Mouse (Mus musculus) ZHBTc4 (cell line): ENCODE measurements around the gene Pygo1.

Experiments used
- DNase-seq: peaks from one replicate; pipeline ENCODE4 v3.0.0-alpha.2; 2011; ENCODE audit warnings: low read depth, low spot score

The Pygo1 gene

DNA sequence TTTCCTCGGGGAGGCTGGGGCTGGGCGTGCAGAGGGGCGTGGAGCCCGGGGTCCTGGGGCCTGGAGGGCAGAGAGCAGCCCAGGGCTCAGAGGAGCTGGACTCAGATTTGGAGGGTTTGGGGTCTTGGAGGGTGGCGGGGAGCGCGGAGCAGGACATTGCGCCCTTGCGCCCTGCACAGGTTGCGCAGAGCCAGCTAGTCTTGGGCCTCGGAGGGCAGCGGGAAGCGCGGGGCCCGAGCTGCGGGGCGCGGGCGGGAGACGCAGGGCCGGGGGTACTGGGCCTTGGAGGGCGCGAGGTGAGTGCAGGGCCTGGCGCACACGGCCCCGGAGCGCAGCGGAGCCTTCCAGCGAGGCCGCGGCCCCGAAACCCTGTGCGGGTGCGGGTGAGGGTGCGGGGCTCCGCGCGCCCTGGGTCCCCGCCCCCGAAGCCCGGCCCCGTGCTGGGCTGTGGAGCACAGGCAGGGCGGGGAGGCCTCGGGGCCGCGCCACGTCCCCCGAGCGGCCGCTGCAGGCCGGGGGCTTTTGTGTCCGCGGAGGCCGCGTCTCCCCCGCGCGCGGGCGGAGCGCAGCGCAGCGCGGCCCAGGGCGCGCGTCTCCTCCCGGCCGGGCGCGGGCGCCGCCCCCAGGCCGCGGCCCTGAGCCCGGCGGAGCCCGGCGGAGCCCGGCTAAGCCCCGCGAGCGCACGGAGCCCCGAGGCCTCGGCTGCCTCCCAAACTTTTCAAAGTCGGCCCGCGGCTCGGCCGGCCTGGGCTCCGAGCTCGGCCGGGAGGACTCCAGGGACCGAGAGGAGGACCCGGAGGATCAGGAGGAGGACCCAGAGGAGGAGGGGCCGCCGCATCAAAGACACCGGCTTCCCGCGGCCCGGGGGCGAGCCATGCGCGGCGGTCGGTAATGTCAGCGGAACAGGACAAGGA lies at the start of gene Pygo1:
Gene Pygo1 (plus strand): TSS at position 625 of the 914 bp plus-strand sequence.
- peak; percentile 63 for DNase-seq

DNA sequence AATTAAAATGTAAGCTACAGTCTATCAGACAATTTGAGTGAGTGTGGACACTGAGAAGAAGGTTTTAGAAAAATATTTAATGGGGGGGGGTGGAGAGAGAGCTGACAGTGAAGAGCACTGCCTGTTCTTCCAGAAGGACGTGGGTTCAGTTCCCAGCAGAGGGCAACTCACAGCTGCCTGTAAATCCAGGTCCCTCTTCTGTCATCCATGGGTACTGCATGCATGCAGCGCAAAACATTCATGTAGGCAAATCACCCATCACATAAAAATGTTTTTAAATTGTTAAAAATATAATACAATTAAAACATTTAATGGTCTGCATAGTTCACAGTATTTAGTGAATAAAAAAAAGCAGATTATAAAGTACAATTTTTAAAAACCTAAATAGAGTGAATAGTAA lies 49.6 kb upstream of the Pygo1 start:
- DNase-seq, result peak; percentile 61

DNA sequence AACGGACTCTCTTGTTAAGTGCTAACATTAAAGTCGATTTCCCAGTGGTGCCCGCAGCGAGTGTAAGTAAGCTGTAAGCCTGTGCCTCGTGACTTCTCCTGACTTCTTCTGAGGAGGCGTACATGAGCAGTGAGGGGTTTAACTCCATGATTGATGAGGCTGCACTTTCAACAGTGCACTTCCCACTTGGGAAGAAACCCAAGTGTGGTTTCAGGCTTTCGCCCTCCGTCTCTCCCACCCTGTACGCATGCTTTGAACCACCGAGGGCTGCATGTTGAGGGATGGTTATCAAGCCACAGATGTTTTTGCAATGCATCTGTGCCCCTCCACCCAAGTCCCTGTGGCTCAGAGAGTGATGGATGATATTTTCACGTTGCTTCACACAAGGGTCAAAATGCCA lies 47.5 kb upstream of the Pygo1 start:
- DNase-seq, result no peak

DNA sequence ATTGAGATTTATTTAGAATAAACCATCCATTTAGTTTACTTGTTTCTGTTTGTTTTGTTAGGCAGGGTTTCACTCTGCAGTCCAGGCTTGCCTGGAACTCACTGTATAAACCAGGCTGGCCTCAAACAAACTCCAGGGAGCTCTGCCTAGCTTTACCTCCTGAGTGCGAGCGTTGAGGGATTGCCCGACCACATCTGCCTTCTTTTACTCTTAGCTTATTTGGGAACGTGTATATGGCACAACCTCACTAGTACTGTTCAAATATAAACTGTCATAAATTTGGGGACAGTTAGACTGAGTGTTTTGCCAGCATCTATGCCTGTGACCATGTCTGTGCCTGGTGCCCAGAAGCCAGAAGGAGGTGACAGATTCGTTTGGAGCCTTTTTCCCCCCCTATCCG lies 46.8 kb upstream of the Pygo1 start:
- DNase-seq, result no peak

DNA sequence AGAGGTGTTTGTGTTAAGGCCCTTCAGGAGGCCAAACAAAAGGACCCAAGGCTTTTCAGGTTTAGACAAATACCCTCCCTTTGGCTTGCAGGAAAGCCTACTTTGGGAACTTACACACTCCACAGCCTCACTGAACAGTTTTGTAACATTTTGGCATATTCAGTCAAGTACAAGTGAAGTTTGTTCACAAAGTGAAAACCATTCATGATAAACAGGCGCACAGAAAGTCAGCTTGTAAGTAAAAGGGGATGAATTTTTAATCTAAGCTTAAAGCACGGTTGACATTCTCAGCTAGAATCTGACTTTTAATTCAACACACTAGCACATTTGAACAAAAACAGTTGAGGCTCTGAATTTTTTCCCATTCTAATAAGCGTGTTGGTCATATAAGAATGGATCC lies 45.8 kb upstream of the Pygo1 start:
- no peak for DNase-seq

DNA sequence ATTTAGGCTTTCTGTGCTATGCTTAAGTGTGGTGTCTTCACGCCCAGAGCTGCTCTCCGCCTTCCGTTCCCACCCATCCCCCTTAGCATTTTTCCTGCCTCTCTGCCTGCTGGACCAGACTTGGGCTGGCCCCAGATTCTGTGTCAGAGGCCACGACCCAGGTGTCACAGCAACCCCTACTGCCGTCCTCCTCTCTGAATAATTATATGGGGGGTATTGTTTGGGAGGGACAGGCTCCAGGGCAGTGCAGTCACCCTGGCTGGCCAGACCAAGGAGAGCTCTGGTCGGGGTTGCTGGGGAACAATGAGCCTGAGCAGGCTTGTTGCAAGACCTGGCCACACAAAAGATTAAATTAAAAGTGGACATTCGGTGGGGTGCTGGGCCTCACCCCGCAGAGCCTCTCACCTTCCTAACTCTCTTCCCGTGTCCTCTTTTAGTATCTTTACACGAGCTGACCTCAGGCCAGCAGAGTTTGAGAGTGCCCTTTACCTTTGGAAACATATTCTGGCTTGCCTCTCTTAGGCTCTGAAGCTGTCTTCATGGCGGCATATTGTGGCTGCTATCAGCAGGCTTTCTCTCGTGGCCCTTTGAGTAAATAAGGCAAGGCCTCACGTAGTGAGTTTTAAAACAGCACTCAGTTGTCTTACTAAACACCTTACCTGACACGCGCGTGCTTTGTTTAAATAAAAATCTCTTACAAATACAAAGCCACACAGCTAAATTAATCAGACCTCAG lies 45.1 kb upstream of the Pygo1 start:
- no peak for DNase-seq

DNA sequence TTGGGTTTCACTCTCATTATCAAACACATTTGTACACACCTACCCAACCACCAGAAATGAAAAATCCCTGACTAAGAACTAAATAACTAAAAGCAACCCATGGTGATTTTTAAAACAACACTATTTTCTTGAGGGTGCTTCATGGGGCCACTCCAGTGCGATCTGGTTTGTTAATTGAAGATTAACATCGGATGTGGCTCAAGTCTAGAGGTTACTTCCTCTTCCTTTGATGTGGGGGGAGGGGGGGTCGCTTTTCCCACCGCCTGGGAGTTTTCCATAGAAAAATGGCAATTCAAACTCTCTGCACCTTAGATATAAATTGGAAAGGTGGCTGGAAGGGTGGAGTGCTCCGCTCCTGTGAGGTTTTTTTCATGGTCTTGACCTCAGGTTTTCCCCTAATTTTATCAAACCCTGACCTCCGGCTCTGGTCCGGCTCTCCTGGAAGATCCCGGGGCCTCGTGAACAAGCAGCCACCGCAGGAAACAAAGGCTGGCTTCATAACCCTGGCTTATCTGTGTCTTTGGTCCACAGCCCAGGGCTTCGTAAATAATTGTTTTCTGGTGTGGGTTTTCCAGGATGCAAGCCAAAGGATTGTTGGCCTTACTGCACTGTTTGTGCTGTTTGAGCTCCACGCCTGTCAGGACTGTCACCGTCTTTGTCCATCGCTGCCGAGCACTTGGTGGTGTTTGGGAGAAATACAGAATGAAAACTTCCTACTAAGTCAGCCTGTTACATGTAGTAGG lies 44.2 kb upstream of the Pygo1 start:
- peak; percentile 35 for DNase-seq

DNA sequence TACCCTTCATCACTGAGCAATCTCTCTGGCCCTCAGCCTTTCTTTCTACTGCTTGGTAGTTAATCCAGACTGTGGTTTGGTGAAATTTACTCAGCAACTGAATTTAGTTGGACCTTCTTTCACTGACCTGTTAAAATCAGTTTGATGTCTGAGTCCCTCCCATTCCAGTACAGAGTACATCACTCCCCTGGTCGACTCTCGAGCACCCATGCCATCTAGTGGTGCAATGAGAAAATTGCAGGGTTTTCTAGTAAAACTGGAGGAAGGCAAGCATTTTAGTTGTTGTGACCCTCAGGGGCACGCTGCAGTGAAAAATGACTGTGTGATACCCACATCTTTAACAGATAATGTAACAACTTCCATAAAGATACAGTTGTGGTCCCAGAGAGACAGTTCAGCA lies 41.5 kb upstream of the Pygo1 start:
- DNase-seq, result peak; percentile 77

DNA sequence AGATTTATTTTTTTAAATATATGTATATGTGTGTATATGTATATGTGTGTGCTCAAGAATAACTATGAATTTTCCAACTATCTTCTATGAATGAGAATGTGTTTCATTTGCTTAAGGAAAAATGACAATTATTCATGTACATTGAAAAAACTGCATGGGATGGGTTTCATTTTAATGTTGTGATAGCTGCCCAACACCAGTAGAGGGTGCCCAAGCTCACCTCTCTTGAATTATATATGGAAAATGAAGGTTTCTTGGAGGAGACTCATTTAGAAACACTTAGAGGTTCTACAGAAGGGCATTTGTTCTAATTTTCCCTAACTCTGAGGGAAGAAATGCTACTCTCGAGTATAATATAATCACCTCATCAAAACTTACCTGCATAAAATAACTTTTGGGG lies 35.7 kb upstream of the Pygo1 start:
- DNase-seq, result peak; percentile 51

DNA sequence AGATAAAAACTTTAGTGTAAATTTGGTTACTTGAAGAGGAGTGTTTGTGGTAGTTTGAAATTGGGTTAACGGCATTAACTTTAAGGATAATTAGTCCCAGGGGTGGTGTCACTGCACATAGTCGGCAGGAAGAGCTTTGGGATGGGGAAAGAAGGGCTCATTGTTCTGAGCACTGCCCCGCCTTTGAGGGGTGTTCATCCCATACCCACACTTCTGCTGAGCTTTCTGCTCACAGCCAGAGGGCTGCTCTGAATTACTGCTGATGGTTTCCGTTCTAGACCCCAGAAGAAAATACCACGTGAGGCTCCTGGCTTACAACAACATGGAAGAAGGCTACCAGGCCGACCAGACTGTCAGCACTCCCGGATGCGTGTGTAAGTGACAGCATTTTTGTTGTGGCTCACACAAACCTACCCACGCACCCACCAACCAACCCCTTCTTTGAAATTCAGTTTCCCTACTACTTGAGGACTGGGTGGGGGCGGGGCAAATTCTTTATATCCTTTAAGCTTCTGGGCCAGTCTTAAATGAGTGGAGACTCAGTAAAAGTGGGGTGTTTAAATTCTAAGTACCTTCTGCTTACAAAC lies 34.9 kb upstream of the Pygo1 start:
- no peak for DNase-seq

DNA sequence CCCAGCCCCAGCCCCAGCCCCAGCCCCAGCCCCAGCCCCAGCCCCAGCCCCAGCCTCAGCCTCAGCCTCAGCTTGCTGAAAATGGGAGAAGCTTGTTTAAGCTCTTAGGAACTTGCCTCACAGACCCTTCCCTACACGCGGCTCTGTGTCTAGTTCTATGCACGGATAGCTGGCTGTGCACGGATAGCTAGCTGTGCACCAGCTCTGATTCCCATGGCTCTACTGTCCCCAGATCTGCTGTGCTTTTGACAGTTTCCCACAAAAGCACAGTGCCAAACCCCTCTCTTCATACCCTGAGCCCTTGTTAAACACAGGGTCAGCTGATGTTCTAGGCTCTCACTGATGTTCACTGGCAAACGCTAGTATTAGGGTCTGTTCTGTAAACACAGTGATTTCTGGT lies 32.7 kb upstream of the Pygo1 start:
- no peak for DNase-seq

DNA sequence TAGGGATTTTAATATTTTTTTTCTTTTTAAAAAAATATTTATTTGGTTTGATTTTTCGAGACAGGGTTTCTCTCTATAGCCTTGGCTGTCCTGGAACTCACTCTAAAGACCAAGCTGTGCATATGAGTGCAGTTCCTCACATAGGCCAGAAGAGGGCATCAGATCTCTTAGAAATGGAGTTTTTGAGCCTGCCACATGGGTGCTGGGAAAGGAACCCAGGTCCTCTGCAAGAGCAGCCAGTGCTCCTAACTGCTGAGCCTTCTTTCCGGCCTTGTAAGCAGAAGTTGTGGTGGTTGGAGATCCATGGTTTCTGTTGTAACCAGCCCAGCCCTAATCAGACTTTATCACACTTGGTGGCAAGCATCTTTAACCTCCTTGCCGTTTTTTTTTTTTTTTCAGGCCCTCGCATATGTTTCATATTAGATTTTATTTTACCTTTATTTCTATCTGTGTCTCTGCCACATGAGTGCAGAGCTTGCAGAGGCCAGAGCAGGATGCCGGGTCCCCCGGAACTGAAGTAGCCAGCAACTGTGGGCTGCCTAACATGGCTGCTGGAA lies 30.6 kb upstream of the Pygo1 start:
- DNase-seq, result peak; percentile 67

DNA sequence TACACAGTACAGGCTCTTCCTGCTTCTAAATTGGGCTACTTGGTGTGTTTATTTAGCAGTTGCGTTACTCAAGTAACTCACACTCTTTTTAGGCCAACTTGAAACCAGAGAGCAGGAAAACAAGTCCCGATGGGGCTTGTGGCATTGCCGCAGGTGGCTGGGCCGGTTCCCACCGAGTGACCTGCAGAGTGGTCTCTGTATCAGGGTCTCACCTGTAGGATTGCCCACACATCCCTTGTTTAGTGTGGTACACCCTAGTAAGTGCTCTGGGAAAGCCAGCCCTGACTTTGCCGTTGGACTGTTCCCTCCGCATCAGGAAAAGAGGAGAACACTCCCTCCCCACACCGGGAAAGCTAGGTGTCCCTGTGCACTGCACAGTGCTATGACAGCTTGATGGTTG lies 23.4 kb upstream of the Pygo1 start:
- DNase-seq, result no peak

DNA sequence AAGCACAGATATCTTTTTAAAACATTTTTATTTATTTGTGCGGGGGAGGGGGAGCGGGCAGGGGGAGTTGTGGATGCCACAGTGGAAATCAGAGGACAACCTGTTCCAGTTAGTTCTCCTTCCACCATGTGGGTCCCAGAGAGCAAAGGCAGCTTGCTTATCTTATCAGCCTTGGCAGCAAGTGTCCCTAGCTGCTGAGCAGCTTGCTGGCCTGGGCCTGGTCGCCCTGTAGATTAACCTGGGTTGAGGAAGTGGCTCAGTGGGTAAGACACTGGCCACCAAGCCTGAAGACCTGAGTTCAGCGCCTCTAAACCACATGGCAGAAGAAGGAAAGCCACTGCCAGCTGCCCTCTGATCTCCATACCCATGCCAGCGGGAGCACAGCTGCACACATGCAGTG lies 22.8 kb upstream of the Pygo1 start:
- no peak for DNase-seq

DNA sequence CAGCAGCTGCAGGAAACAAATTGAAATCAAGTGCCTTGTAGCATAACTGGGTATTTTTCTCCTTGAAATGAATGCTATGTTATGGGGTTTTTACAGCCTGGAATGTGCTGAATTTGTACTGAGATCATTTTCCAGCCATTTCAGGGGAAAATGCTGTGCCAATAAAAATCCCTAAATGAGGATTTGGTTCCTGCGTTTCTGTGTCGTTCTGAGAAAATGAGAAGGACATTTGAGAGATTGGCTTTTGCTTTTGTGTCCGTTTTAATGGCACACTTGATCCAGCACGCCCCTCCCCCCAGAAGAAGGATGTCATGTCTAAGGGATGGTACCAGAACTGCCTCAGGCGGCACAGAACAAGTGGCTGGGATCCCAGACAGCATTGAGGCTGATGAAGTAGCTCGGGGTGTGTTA lies 18.7 kb upstream of the Pygo1 start:
- peak; percentile 67 for DNase-seq

DNA sequence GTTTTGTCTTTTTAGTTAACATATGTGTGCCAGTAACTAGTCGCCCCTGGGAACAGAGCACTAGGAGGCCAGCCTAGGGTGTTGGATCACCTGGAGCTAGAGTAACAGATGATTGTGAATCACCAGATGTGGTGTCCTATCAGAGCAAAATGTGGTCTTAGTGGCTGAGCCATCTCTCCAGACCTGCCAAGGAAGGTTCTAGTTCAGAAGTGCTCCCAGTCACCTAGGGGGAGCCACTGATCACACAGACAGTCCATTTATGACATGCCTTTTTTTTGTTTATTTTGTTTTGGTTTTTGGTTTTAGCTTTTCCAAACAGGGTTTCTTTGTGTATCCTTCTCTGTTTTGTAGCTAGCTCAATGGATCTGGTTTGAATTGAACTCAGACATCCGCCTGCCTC lies 14.1 kb upstream of the Pygo1 start:
- peak; percentile 58 for DNase-seq

DNA sequence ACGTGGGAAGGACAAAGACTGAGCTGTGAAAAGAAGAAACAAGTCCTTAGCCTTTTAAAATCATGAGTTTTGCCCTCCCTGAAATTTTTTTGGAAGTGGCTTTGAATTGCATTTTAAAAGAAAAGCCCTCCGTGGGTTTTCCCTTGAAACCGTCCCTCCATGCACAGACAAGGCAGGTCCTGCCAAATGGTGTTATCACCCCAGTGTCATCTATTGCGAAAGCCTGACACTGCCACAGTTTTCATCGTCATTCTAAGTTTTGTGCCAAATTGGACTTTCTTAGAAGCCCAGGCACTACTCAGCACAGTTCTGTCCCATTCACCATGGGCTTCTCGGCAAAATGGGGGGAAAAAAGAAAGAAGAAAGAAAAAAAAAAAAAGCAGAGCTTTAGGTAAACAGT lies 11.9 kb upstream of the Pygo1 start:
- no peak for DNase-seq

DNA sequence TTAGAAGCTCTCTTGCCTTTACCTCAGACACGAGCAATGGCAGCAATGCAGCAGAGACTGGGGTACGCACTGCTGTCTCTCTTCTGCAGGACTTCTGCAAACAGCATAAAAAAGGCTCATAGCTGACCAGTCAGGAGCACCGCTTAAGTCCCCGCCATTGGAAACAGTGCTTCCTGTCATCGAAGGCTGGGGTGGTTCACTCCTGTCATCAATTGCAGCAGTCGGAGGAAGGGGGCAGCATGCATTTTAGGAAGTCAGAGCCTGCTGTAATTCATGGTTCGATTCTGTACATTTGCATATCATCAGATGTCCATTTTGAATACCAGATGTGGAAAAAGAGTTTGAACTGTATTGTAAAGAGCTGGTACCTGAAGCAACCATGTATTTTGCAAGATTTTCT lies 9.7 kb upstream of the Pygo1 start:
- DNase-seq, result no peak

DNA sequence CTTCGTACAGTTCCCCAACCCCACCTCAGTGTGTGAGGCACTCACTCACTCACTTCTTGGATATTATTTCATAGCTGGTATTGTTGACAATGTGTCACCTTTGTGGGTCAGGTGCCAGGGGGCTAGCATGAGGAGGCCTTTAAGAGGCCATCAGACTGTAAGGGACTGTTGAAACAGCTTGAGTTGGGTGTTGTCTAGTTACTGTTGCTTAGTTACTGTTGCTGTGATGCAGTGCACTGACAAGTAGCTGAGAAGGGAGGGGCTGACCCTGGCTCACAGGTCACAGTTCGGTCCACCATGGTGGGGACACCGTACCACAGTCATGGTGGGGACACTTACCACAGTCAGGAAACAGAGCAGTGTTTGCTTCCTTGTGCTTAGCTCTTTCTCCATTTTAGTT lies 2.4 kb upstream of the Pygo1 start:
- no peak for DNase-seq

DNA sequence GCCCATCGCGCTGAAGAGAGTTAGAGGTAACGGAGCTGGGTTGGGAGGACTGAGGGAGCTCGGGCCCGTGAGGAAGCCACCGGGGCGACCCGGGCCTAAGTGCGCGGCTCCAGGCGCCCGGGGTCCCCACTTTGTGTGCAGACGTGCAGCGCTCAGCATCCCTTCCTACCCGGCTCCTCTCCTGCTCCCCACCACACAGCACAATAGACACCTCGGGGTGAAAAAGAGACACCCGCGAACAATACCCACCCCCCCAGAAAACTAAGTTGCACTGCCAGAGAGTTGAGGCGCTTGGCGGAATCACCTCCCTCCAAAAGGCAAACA lies 452 bp downstream of the Pygo1 start:
- no peak for DNase-seq

DNA sequence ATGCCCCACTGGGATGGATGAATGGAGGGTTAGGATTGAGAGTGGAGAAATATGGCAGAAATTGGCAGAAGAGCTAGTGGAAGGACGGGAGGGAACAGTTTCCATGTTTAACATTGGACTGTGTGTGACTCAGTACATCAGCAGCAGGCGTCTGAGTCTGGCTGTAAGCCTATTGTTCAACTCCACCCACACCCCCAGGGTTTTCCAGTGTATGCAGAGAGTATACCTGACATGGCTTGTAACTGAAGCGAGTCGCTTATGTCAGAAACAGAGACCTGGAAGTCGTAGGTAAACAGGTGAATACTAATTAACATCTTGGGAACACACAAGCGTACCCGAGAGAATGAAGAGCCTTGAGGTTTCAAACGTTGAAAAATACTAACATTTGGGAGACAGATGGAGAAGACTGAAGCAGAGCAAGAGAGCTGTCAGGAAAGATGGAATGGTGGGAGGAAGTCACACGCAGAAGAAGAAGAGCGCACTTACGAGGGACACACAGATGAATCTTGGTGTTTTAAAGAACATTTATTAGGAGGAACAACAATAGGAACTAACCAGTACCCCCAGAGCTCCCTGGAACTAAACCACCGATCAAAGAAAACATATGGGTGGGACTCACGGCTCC lies 5.8 kb downstream of the Pygo1 start:
- no peak for DNase-seq
